Mouse (Mus musculus): Measurements from ENCODE around the gene Gldc.

The Gldc gene

GRCm38 (mm10) chr19:30090163-30090562 lies 85.1 kb downstream of the Gldc start:
- Histone ChIP-seq H3K27me3 (ENCODE audit: insufficient read depth, low read length) (no peaks in the 10 kb centered on the region), H3K4me1 (replicated peaks; ENCODE audit: low read depth, low read length) (peaks cover 8% of the 10 kb centered on the region), H3K9me3 (ENCODE audit: low read length) (no peaks in the 10 kb centered on the region), H3K36me3 (ENCODE audit: insufficient read depth, low read length) (peaks cover 92% of the 10 kb centered on the region), H3K4me3 (replicated peaks; ENCODE audit: low read length) (no peak overlapping the region)
- TF ChIP-seq POU5F1 (IDR thresholded peaks at IDR 0.05; ENCODE audit: borderline replicate concordance, low read length), result no peak
- no peak for TF ChIP-seq NANOG (IDR thresholded peaks at IDR 0.05; ENCODE audit: borderline replicate concordance, low read length)
- no peak for TF ChIP-seq CTCF (conservative IDR thresholded peaks at IDR 0.05; ENCODE audit: low read length)

GRCm38 (mm10) chr19:30065797-30066196 lies 109.4 kb downstream of the Gldc start:
- Histone ChIP-seq H3K9me3 (ENCODE audit: low read length) (no peaks in the 10 kb centered on the region), H3K4me1 (replicated peaks; ENCODE audit: low read depth, low read length) (no peaks in the 10 kb centered on the region), H3K4me3 (replicated peaks; ENCODE audit: low read length) (no peak overlapping the region), H3K36me3 (ENCODE audit: insufficient read depth, low read length) (peaks cover 9% of the 10 kb centered on the region), H3K27me3 (ENCODE audit: insufficient read depth, low read length) (no peaks in the 10 kb centered on the region)
- TF ChIP-seq NANOG (IDR thresholded peaks at IDR 0.05; ENCODE audit: borderline replicate concordance, low read length) (no peak), POU5F1 (IDR thresholded peaks at IDR 0.05; ENCODE audit: borderline replicate concordance, low read length) (no peak), CTCF (conservative IDR thresholded peaks at IDR 0.05; ENCODE audit: low read length) (no peak)

DNA sequence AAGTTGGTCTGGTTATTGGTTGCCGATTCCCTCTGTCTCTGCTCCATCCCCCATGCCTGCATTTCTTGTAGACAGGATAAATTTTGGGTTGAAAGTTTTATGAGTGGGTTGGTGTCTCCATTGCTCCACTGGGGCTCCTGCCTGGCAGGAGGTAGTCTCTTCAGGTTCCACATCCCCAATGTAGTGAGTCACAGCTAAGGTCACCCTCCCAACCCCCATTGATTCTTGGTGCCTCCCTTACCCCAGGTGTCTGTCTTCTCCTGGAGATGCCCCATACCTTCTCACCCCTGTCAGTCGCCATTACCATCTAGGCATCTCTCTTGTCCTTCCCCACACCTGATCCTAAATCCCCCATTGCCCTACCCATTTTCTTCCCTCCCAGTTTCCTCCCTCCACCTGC lies 121.0 kb downstream of the Gldc start:
- peaks cover 15% of the 10 kb centered on the region; the same call in 1 of the 2 replicates for H3K36me3 ChIP-seq (ENCODE audit: insufficient read depth, low read length)
- no peak for TF ChIP-seq CTCF (conservative IDR thresholded peaks at IDR 0.05; ENCODE audit: low read length)
- no peak for TF ChIP-seq NANOG (IDR thresholded peaks at IDR 0.05; ENCODE audit: borderline replicate concordance, low read length)
- TF ChIP-seq POU5F1 (IDR thresholded peaks at IDR 0.05; ENCODE audit: borderline replicate concordance, low read length), result no peak
- H3K4me3 ChIP-seq (replicated peaks; ENCODE audit: low read length), result no peak overlapping the region

GRCm38 (mm10) chr19:30051479-30051878 lies 123.8 kb downstream of the Gldc start:
- Histone ChIP-seq H3K4me3 (replicated peaks; ENCODE audit: low read length) (no peak overlapping the region), H3K4me1 (replicated peaks; ENCODE audit: low read depth, low read length) (peaks cover 21% of the 10 kb centered on the region), H3K27me3 (ENCODE audit: insufficient read depth, low read length) (no peaks in the 10 kb centered on the region), H3K36me3 (ENCODE audit: insufficient read depth, low read length) (peaks cover 30% of the 10 kb centered on the region), H3K9me3 (ENCODE audit: low read length) (no peaks in the 10 kb centered on the region)
- TF ChIP-seq CTCF (conservative IDR thresholded peaks at IDR 0.05; ENCODE audit: low read length) (no peak), POU5F1 (IDR thresholded peaks at IDR 0.05; ENCODE audit: borderline replicate concordance, low read length) (no peak)

More for the DNA sequence above, 121.0 kb downstream of the Gldc start:
- Histone ChIP-seq H3K4me1 (replicated peaks; ENCODE audit: low read depth, low read length) (peaks cover 15% of the 10 kb centered on the region), H3K27me3 (ENCODE audit: insufficient read depth, low read length) (no peaks in the 10 kb centered on the region), H3K9me3 (ENCODE audit: low read length) (no peaks in the 10 kb centered on the region)

DNA sequence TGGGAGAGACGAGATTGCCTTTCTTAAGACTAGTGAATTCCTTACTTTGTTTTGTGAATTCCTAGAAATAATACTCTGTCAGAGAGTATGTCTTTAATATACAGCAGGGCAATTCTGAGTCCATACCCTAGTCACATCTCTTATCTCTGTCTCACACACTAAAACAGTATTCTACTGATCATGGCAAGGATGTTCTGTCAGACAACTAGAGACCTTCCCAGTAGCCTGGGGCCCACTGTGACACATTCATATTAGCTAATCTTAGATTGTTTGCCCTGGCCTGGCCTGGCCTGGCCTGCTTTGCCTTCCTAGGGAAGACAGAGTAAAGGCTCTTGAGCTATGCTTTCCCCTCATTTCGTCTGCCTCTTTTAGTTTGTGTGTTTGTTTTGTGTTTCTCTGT lies 124.6 kb downstream of the Gldc start:
- no peak for TF ChIP-seq POU5F1 (IDR thresholded peaks at IDR 0.05; ENCODE audit: borderline replicate concordance, low read length)
- TF ChIP-seq CTCF (conservative IDR thresholded peaks at IDR 0.05; ENCODE audit: low read length), result no peak
- no peak for TF ChIP-seq NANOG (IDR thresholded peaks at IDR 0.05; ENCODE audit: borderline replicate concordance, low read length)
- H3K4me1 ChIP-seq (replicated peaks; ENCODE audit: low read depth, low read length), result peaks cover 21% of the 10 kb centered on the region
- no peaks in the 10 kb centered on the region for H3K27me3 ChIP-seq (ENCODE audit: insufficient read depth, low read length)
- H3K9me3 ChIP-seq (ENCODE audit: low read length), result no peaks in the 10 kb centered on the region
- H3K36me3 ChIP-seq (ENCODE audit: insufficient read depth, low read length), result peaks cover 26% of the 10 kb centered on the region
- H3K4me3 ChIP-seq (replicated peaks; ENCODE audit: low read length), result no peak overlapping the region

Data from E14TG2a.4 (cell line).